Mouse (Mus musculus): ENCODE measurements at regions not wholly inside any gene's neighbourhood (a gene's known extent, or its start where the extent isn't known, plus 50 kb on each side); places are given as distances from the start of the nearest gene placed in this dataset.

- no peak for ATAC-seq (replicated peaks in 1 of 2; ENCODE audit: insufficient read depth in 1 of 2, low FRiP score in 2 of 2, low TSS enrichment in 1 of 2, low read depth in 1 of 2, poor library complexity in 2 of 2, severe bottlenecking in 2 of 2)
These were observed 279.7 kb downstream of the Nsun3 start for GRCm38 (mm10) chr16:62506725-62507482.

GRCm38 (mm10) chr16:62500870-62501269 is 285.7 kb downstream of the Nsun3 start:
- ATAC-seq (replicated peaks in 1 of 2; ENCODE audit: insufficient read depth in 1 of 2, low FRiP score in 2 of 2, low TSS enrichment in 1 of 2, low read depth in 1 of 2, poor library complexity in 2 of 2, severe bottlenecking in 2 of 2), result no peak

- ATAC-seq (replicated peaks in 1 of 2; ENCODE audit: insufficient read depth in 1 of 2, low FRiP score in 2 of 2, low TSS enrichment in 1 of 2, low read depth in 1 of 2, poor library complexity in 2 of 2, severe bottlenecking in 2 of 2), result no peak
These were observed 286.3 kb downstream of the Nsun3 start for GRCm38 (mm10) chr16:62500334-62500733.

- no peak for ATAC-seq (replicated peaks in 1 of 2; ENCODE audit: insufficient read depth in 1 of 2, low FRiP score in 2 of 2, low TSS enrichment in 1 of 2, low read depth in 1 of 2, poor library complexity in 2 of 2, severe bottlenecking in 2 of 2)
These were observed 287.9 kb downstream of the Nsun3 start for GRCm38 (mm10) chr16:62498761-62499160.

GRCm38 (mm10) chr16:62496697-62497096 is 289.9 kb downstream of the Nsun3 start:
- ATAC-seq (replicated peaks in 1 of 2; ENCODE audit: insufficient read depth in 1 of 2, low FRiP score in 2 of 2, low TSS enrichment in 1 of 2, low read depth in 1 of 2, poor library complexity in 2 of 2, severe bottlenecking in 2 of 2), result no peak

DNA sequence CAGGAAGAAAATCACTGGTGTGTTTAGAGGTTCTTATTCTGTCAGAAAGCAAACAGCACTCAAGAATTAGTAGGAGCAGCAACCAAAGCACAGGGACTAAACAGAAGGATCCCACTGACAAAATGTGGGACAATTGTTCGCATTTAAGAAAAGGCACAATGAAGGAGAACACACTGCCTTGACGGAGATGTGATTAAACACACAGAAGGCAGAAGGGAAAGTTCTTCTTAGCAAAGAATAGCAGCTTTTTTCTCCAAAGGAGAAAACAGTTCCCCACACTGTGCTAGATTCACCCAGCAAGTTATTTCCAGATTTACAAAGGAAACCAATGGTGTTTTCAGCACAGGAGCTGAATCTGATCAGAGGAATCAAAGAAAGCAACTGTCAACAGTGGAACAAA is 316.5 kb downstream of the Nsun3 start:
- no peak for ATAC-seq (replicated peaks in 1 of 2; ENCODE audit: insufficient read depth in 1 of 2, low FRiP score in 2 of 2, low TSS enrichment in 1 of 2, low read depth in 1 of 2, poor library complexity in 2 of 2, severe bottlenecking in 2 of 2)

GRCm38 (mm10) chr16:62469286-62469685 is 317.3 kb downstream of the Nsun3 start:
- no peak for ATAC-seq (replicated peaks in 1 of 2; ENCODE audit: insufficient read depth in 1 of 2, low FRiP score in 2 of 2, low TSS enrichment in 1 of 2, low read depth in 1 of 2, poor library complexity in 2 of 2, severe bottlenecking in 2 of 2)

DNA sequence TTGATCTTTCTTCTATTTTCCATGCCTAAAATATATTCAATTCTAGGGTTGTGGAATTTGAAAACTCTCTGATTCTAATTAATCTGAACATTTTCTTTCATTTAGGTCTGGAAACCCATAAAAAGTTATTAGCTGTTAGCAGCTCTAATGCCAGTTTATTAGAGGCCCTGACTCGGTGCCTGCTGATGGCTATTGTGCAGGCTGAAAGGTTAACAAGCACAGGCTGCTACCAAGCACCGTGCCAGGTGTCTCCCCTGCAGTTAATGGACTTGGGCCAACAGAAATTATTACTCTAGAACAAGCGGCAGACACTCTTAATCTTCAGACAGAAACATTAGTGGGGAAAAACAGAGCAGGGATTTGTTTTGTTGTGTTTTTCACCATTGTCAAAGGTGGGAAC is 317.8 kb downstream of the Nsun3 start:
- no peak for ATAC-seq (replicated peaks in 1 of 2; ENCODE audit: insufficient read depth in 1 of 2, low FRiP score in 2 of 2, low TSS enrichment in 1 of 2, low read depth in 1 of 2, poor library complexity in 2 of 2, severe bottlenecking in 2 of 2)

- ATAC-seq (replicated peaks in 1 of 2; ENCODE audit: insufficient read depth in 1 of 2, low FRiP score in 2 of 2, low TSS enrichment in 1 of 2, low read depth in 1 of 2, poor library complexity in 2 of 2, severe bottlenecking in 2 of 2), result no peak
These were observed 326.6 kb downstream of the Nsun3 start for GRCm38 (mm10) chr16:62459949-62460551.

- no peak for ATAC-seq (replicated peaks in 1 of 2; ENCODE audit: insufficient read depth in 1 of 2, low FRiP score in 2 of 2, low TSS enrichment in 1 of 2, low read depth in 1 of 2, poor library complexity in 2 of 2, severe bottlenecking in 2 of 2)
These were observed 336.9 kb downstream of the Nsun3 start for GRCm38 (mm10) chr16:62449735-62450134.

- ATAC-seq (replicated peaks in 1 of 2; ENCODE audit: insufficient read depth in 1 of 2, low FRiP score in 2 of 2, low TSS enrichment in 1 of 2, low read depth in 1 of 2, poor library complexity in 2 of 2, severe bottlenecking in 2 of 2), result no peak
These were observed 339.2 kb downstream of the Nsun3 start for GRCm38 (mm10) chr16:62447380-62447779.

DNA sequence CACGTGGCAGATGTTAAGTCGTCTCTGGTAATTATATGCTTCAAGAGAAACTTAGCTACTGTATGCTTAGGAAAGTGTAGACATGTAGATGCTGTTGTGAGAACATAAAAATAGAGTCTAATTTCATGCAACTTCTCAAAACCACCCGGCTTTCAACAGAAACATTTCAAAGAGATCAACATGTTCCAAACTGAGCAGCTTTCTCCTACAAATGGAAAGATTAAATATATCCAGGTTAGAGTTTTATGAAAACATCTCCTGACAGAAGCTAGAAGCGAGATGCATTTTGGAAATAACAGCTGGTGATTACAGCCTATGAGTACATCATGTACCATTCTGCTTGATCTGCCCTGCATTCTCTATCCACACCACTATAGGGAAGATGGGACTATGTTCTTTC is 345.4 kb downstream of the Nsun3 start:
- no peak for ATAC-seq (replicated peaks in 1 of 2; ENCODE audit: insufficient read depth in 1 of 2, low FRiP score in 2 of 2, low TSS enrichment in 1 of 2, low read depth in 1 of 2, poor library complexity in 2 of 2, severe bottlenecking in 2 of 2)

GRCm38 (mm10) chr16:62433125-62433524 is 353.5 kb downstream of the Nsun3 start:
- ATAC-seq (replicated peaks in 1 of 2; ENCODE audit: insufficient read depth in 1 of 2, low FRiP score in 2 of 2, low TSS enrichment in 1 of 2, low read depth in 1 of 2, poor library complexity in 2 of 2, severe bottlenecking in 2 of 2), result no peak

DNA sequence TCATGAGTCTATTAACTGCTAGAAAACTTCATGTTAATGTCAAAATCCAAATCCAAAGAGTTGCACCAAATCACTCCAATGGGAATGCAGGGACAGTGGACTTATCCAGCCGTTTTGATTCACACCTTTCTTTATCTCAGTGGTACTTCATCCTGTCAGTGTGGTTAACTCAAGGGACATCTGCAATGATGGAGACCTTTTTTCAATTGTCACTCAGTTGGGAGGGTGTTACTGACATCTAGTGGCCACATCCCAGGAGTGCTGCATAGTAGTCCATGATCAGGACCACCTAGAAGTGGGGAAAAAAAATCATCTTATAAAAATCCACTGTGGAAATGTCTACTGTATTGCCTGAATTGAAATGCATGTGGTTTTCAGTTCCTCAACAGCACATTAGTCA is 372.1 kb downstream of the Nsun3 start:
- no peak for ATAC-seq (replicated peaks in 1 of 2; ENCODE audit: insufficient read depth in 1 of 2, low FRiP score in 2 of 2, low TSS enrichment in 1 of 2, low read depth in 1 of 2, poor library complexity in 2 of 2, severe bottlenecking in 2 of 2)

- no peak for ATAC-seq (replicated peaks in 1 of 2; ENCODE audit: insufficient read depth in 1 of 2, low FRiP score in 2 of 2, low TSS enrichment in 1 of 2, low read depth in 1 of 2, poor library complexity in 2 of 2, severe bottlenecking in 2 of 2)
These were observed 379.0 kb downstream of the Nsun3 start for GRCm38 (mm10) chr16:62407526-62408165.

DNA sequence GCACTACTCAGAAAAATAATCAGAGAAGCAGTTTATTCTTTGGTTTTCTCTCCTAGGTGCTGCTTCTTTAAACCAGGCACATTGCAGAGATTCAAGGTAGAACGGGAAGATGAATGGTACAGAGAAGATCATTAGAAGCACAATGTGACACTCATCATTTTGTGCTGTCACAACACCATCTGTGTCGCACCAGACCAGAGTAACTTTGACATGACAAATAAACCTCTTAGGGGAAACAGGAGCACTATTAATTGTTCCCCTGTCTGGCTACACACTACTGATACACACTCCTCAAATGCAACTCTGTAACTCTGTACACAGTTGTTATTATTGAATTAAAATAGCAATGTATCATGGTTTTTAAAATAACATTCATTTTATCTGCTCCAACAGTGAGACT is 380.2 kb downstream of the Nsun3 start:
- no peak for ATAC-seq (replicated peaks in 1 of 2; ENCODE audit: insufficient read depth in 1 of 2, low FRiP score in 2 of 2, low TSS enrichment in 1 of 2, low read depth in 1 of 2, poor library complexity in 2 of 2, severe bottlenecking in 2 of 2)

- no peak for ATAC-seq (replicated peaks in 1 of 2; ENCODE audit: insufficient read depth in 1 of 2, low FRiP score in 2 of 2, low TSS enrichment in 1 of 2, low read depth in 1 of 2, poor library complexity in 2 of 2, severe bottlenecking in 2 of 2)
These were observed 429.3 kb downstream of the Nsun3 start for GRCm38 (mm10) chr16:62357279-62357678.

DNA sequence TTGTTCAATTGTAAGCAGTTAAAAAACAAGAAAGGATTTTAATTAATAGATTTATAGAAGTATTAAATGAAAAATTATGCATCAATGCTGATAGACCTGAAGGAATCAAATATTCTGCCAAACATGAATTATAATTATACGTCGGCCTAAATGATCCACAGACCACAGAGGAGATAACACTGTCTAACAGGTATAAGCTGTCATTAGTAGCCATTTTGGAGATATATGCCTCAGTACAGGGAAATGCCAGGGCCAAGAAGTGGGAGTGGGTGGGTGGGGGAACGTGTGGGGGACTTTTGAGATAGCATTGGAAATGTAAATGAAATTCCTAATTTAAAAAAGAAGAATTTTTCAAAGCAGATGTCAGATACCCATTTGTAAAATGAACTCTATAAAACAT is 430.3 kb downstream of the Nsun3 start:
- ATAC-seq (replicated peaks in 1 of 2; ENCODE audit: insufficient read depth in 1 of 2, low FRiP score in 2 of 2, low TSS enrichment in 1 of 2, low read depth in 1 of 2, poor library complexity in 2 of 2, severe bottlenecking in 2 of 2), result no peak

Data from hematopoietic stem cell, adult 5-6 weeks (primary cell).